Mouse (Mus musculus): ENCODE measurements around the gene Frs2. TPM values are rescaled to one million over a fixed set of nuclear protein-coding genes. Genes with fewer than 3 reads are reported as not detected.

Gene Frs2
- polyA plus RNA-seq, 2 experiments, result 8.8 to 9.2 TPM

- H3K9ac ChIP-seq (replicated peaks), result no peak overlapping the region
- H3K27ac ChIP-seq, result no peak overlapping the region
- DNase-seq (ENCODE audit: low read depth in 3 of 3, low spot score in 3 of 3), result no peak
Observed at GRCm38 (mm10) chr10:117185399-117186089, 37.2 kb upstream of the Frs2 start.

GRCm38 (mm10) chr10:117181098-117181497 lies 32.8 kb upstream of the Frs2 start:
- H3K4me2 ChIP-seq (ENCODE audit: low read depth), result no peak overlapping the region
- no peaks in the 10 kb centered on the region for H3K27me3 ChIP-seq (ENCODE audit: control insufficient read depth, insufficient read depth, low read length)
- no peak for TF ChIP-seq CTCF (IDR thresholded peaks at IDR 0.05; ENCODE audit: low read depth)
- TF ChIP-seq EP300 (IDR thresholded peaks at IDR 0.05; ENCODE audit: low read depth), result no peak
- no peak overlapping the region for H3K9ac ChIP-seq (replicated peaks)
- H3K36me3 ChIP-seq (replicated peaks; ENCODE audit: control insufficient read depth, insufficient read depth, low read depth), result no peaks in the 10 kb centered on the region
- no peak overlapping the region for H3K4me3 ChIP-seq (ENCODE audit: insufficient read depth in 1 of 2, low read depth in 2 of 2, low read length in 2 of 2)
- H3K4me1 ChIP-seq (replicated peaks; ENCODE audit: control insufficient read depth in 2 of 2, insufficient read depth in 2 of 2, low read length in 1 of 2), result peaks cover 7 to 15% of the 10 kb centered on the region in 2 experiments
- no peak overlapping the region for H3K27ac ChIP-seq
- no peak for DNase-seq (ENCODE audit: low read depth in 3 of 3, low spot score in 3 of 3)
- no peaks in the 10 kb centered on the region for H3K9me3 ChIP-seq (ENCODE audit: control insufficient read depth, low read length)
- WGBS (ENCODE audit: insufficient replicate concordance), result 25% methylated on average over 3 of the region's 3 CpGs
- ATAC-seq (ENCODE audit: insufficient read depth), result no peak

More at GRCm38 (mm10) chr10:117185399-117186089, 37.2 kb upstream of the Frs2 start:
- 42% methylated on average over 9 of the region's 9 CpGs for WGBS (ENCODE audit: insufficient replicate concordance)
- Histone ChIP-seq H3K4me3 (ENCODE audit: insufficient read depth in 1 of 2, low read depth in 2 of 2, low read length in 2 of 2) (no peak overlapping the region), H3K4me2 (ENCODE audit: low read depth) (no peak overlapping the region), H3K9me3 (ENCODE audit: control insufficient read depth, low read length) (no peaks in the 10 kb centered on the region), H3K36me3 (replicated peaks; ENCODE audit: control insufficient read depth, insufficient read depth, low read depth) (no peaks in the 10 kb centered on the region), H3K4me1 (replicated peaks; ENCODE audit: control insufficient read depth in 2 of 2, insufficient read depth in 2 of 2, low read length in 1 of 2) (peaks cover 7 to 15% of the 10 kb centered on the region in 2 experiments), H3K27me3 (ENCODE audit: control insufficient read depth, insufficient read depth, low read length) (no peaks in the 10 kb centered on the region)
- TF ChIP-seq EP300 (IDR thresholded peaks at IDR 0.05; ENCODE audit: low read depth) (no peak), CTCF (IDR thresholded peaks at IDR 0.05; ENCODE audit: low read depth) (no peak)
- no peak for ATAC-seq (ENCODE audit: insufficient read depth)

- H3K27me3 ChIP-seq (ENCODE audit: control insufficient read depth, insufficient read depth, low read length), result no peaks in the 10 kb centered on the region; the same call in 1 of the 2 replicates
- ATAC-seq (ENCODE audit: insufficient read depth) (no peak), DNase-seq (ENCODE audit: low read depth in 3 of 3, low spot score in 3 of 3) (no peak)
- 66% methylated on average over 12 of the region's 12 CpGs for WGBS (ENCODE audit: insufficient replicate concordance)
- no peaks in the 10 kb centered on the region for H3K9me3 ChIP-seq (ENCODE audit: control insufficient read depth, low read length)
- no peaks in the 10 kb centered on the region for H3K36me3 ChIP-seq (replicated peaks; ENCODE audit: control insufficient read depth, insufficient read depth, low read depth)
- no peak overlapping the region for H3K9ac ChIP-seq (replicated peaks)
- no peak for TF ChIP-seq CTCF (IDR thresholded peaks at IDR 0.05; ENCODE audit: low read depth)
- TF ChIP-seq EP300 (IDR thresholded peaks at IDR 0.05; ENCODE audit: low read depth), result no peak
- H3K27ac ChIP-seq, result no peak overlapping the region
- no peak overlapping the region for H3K4me3 ChIP-seq (ENCODE audit: insufficient read depth in 1 of 2, low read depth in 2 of 2, low read length in 2 of 2)
- peaks cover 8 to 17% of the 10 kb centered on the region in 2 experiments for H3K4me1 ChIP-seq (replicated peaks; ENCODE audit: control insufficient read depth in 2 of 2, insufficient read depth in 2 of 2, low read length in 1 of 2)
- no peak overlapping the region for H3K4me2 ChIP-seq (ENCODE audit: low read depth)
Observed at GRCm38 (mm10) chr10:117174645-117175044, 26.3 kb upstream of the Frs2 start.

DNA sequence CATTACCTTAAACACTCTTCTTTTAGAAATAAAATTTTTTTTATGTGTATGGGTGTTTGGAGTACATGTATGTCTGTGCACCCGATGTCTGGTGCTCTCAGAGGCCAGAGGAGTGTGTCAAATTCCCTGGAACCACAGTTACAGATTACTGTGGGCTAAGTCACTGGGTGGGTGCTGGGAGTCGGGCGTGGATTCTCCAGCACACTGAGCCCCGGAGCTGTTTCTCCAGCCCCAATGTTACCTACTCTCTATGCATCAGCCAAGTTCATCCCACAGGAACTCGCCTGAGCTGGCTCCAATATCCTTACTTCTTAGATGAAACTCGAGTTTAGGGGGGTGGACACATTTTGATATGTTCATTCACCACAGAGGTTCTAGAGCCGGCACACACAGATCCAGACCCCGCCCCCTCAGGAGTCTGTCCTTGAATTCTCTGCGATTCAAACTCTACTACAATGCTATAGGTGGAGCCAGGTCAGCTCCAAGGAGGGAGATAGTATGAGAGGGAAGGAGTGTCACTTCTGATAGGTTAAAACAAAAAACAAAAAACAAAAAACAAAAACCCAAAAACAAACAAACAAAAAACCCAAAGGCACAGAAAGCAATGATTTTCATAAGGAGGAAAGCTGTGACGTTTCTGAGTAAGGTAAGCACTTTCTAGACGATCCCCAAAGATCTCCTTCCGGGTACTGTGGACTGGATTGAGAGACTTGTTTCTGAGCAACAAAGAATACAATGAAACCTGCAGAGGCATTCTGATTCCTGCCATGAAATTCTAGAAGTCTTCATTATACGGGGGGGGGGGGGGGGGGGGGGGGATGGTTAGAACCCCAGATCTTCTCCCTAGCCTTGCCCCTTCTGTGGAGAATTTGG lies 25.5 kb upstream of the Frs2 start:
- Histone ChIP-seq H3K9ac (replicated peaks) (peak overlapping the region; percentile 1; the same call in 1 of the 2 replicates), H3K27me3 (ENCODE audit: control insufficient read depth, insufficient read depth, low read length) (no peaks in the 10 kb centered on the region; the same call in 1 of the 2 replicates), H3K4me3 (ENCODE audit: insufficient read depth in 1 of 2, low read depth in 2 of 2, low read length in 2 of 2) (no peak overlapping the region), H3K27ac (no peak overlapping the region), H3K36me3 (replicated peaks; ENCODE audit: control insufficient read depth, insufficient read depth, low read depth) (no peaks in the 10 kb centered on the region), H3K4me1 (replicated peaks; ENCODE audit: control insufficient read depth in 2 of 2, insufficient read depth in 2 of 2, low read length in 1 of 2) (peaks cover 8 to 21% of the 10 kb centered on the region in 2 experiments), H3K4me2 (ENCODE audit: low read depth) (peak overlapping the region; percentile 54), H3K9me3 (ENCODE audit: control insufficient read depth, low read length) (no peaks in the 10 kb centered on the region)
- DNase-seq (ENCODE audit: low read depth in 3 of 3, low spot score in 3 of 3) (no peak), ATAC-seq (ENCODE audit: insufficient read depth) (peak; percentile 54; the same call in 1 of the 2 replicates)
- TF ChIP-seq CTCF (IDR thresholded peaks at IDR 0.05; ENCODE audit: low read depth) (no peak), EP300 (IDR thresholded peaks at IDR 0.05; ENCODE audit: low read depth) (no peak)
- WGBS (ENCODE audit: insufficient replicate concordance), result 41% methylated on average over 13 of the region's 13 CpGs

DNA sequence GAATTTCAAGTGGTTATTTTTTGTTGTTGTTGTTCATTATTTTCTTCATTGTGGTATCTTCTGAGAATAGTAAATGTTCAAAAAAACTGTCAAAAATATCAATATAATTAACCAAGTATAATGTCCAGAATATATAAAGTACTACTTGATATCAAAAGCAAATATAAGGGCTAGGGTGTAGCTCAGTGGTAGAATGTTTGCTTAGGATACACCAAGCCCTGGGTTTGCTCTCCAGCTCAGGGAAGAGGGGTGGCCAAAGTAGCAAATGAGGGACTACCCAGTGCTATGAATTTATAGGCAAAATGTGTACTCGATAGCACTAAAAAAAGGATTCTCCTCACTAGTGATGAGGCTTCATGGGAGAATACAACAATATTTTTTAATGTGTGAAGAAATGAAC lies 24.8 kb upstream of the Frs2 start:
- Histone ChIP-seq H3K4me3 (ENCODE audit: insufficient read depth in 1 of 2, low read depth in 2 of 2, low read length in 2 of 2) (no peak overlapping the region), H3K27ac (no peak overlapping the region), H3K4me1 (replicated peaks; ENCODE audit: control insufficient read depth in 2 of 2, insufficient read depth in 2 of 2, low read length in 1 of 2) (peaks cover 14 to 27% of the 10 kb centered on the region in 2 experiments), H3K9me3 (ENCODE audit: control insufficient read depth, low read length) (no peaks in the 10 kb centered on the region), H3K27me3 (ENCODE audit: control insufficient read depth, insufficient read depth, low read length) (no peaks in the 10 kb centered on the region; the same call in 1 of the 2 replicates), H3K4me2 (ENCODE audit: low read depth) (no peak overlapping the region), H3K9ac (replicated peaks) (no peak overlapping the region), H3K36me3 (replicated peaks; ENCODE audit: control insufficient read depth, insufficient read depth, low read depth) (no peaks in the 10 kb centered on the region)
- 80% methylated on average over 1 of the region's 1 CpGs for WGBS (ENCODE audit: insufficient replicate concordance)
- no peak for TF ChIP-seq CTCF (IDR thresholded peaks at IDR 0.05; ENCODE audit: low read depth)
- TF ChIP-seq EP300 (IDR thresholded peaks at IDR 0.05; ENCODE audit: low read depth), result no peak
- DNase-seq (ENCODE audit: low read depth in 3 of 3, low spot score in 3 of 3) (no peak), ATAC-seq (ENCODE audit: insufficient read depth) (no peak)
